In genomic region chr19:33202422-33202821, GRCm38 (mm10) we compare ENCODE assay signal across 19 mouse cellular contexts.
DNase-seq lines count a peak whose midpoint lies in the region; ATAC-seq and TF ChIP-seq lines count a peak whose summit lies in the region.
"Had no signal": no experiment of that assay in that cellular context is flagged by ENCODE, and none has a peak within 500 bp of the region (broad histone marks: within the 10 kb centered on the region; RNA-seq: fewer than 3 reads in every experiment).

No protein-coding gene starts in this region.

- TF ChIP-seq EP300 in stomach, postnatal 0 days (optimal IDR thresholded peaks at IDR 0.05), result no peak

- H3K4me1 ChIP-seq in intestine, postnatal 0 days (replicated peaks; ENCODE audit: control insufficient read depth, insufficient read depth, low read length), result no peaks in the 10 kb centered on the region
- no peaks in the 10 kb centered on the region for H3K4me1 ChIP-seq in intestine, embryonic 16.5 days (ENCODE audit: control insufficient read depth, insufficient read depth, low read length)
- no peaks in the 10 kb centered on the region for H3K4me1 ChIP-seq in lung, embryonic 14.5 days (ENCODE audit: insufficient read depth)
- H3K4me1 ChIP-seq in stomach, postnatal 0 days (replicated peaks; ENCODE audit: control insufficient read depth, insufficient read depth), result no peaks in the 10 kb centered on the region
- H3K4me1 ChIP-seq: forebrain, embryonic 13.5 days; heart, embryonic 12.5 days; hindbrain, embryonic 15.5 days had no signal

- H3K4me2 ChIP-seq in intestine, postnatal 0 days (replicated peaks; ENCODE audit: low read depth), result no peak overlapping the region
- no peak overlapping the region for H3K4me2 ChIP-seq in intestine, embryonic 16.5 days (ENCODE audit: low read depth, low read length)
- no peak overlapping the region for H3K4me2 ChIP-seq in lung, embryonic 14.5 days
- H3K4me2 ChIP-seq in stomach, postnatal 0 days (replicated peaks; ENCODE audit: low read depth), result no peak overlapping the region
- H3K4me2 ChIP-seq: forebrain, embryonic 13.5 days; heart, embryonic 12.5 days; hindbrain, embryonic 15.5 days had no signal

- intact Hi-C loops in gastrocnemius, adult 2 months (cut with DNase I), result no loop called here

- no peak overlapping the region for H3K9ac ChIP-seq in intestine, postnatal 0 days (ENCODE audit: low read depth, low read length)
- H3K9ac ChIP-seq in intestine, embryonic 16.5 days (ENCODE audit: low read depth, low read length), result no peak overlapping the region
- H3K9ac ChIP-seq in lung, embryonic 14.5 days, result no peak overlapping the region
- H3K9ac ChIP-seq in stomach, postnatal 0 days (ENCODE audit: low read length), result no peak overlapping the region
- H3K9ac ChIP-seq: forebrain, embryonic 13.5 days; forebrain, postnatal 0 days; heart, embryonic 12.5 days; hindbrain, embryonic 15.5 days had no signal

- H3K4me3 ChIP-seq in gastrocnemius, adult 2 months, result no peak overlapping the region
- no peak overlapping the region for H3K4me3 ChIP-seq in intestine, postnatal 0 days (ENCODE audit: low read depth, low read length)
- H3K4me3 ChIP-seq in intestine, embryonic 16.5 days (ENCODE audit: low read length), result no peak overlapping the region
- H3K4me3 ChIP-seq in lung, embryonic 14.5 days (ENCODE audit: low read depth, low read length), result no peak overlapping the region
- no peak overlapping the region for H3K4me3 ChIP-seq in stomach, postnatal 0 days (ENCODE audit: low read depth, low read length)
- H3K4me3 ChIP-seq: embryonic facial prominence, embryonic 10.5 days; forebrain, embryonic 13.5 days; heart, embryonic 12.5 days; hindbrain, embryonic 15.5 days had no signal

- no peak for ATAC-seq in intestine, postnatal 0 days
- no peak for ATAC-seq in intestine, embryonic 16.5 days
- ATAC-seq in lung, embryonic 14.5 days (ENCODE audit: insufficient read depth), result no peak
- no peak for ATAC-seq in stomach, postnatal 0 days (ENCODE audit: low FRiP score, low TSS enrichment)
- ATAC-seq: forebrain, embryonic 13.5 days; forebrain, postnatal 0 days had no signal

- peak; percentile 18; the same call in 1 of the 2 replicates for TF ChIP-seq CTCF in gastrocnemius, adult 2 months (IDR thresholded peaks at IDR 0.05)
- peak; percentile 31; the same call in 1 of the 2 replicates for TF ChIP-seq CTCF in intestine, postnatal 0 days (IDR thresholded peaks at IDR 0.05; ENCODE audit: low read depth)
- TF ChIP-seq CTCF in lung, embryonic 14.5 days (IDR thresholded peaks at IDR 0.05; ENCODE audit: low read depth), result 0 out of 2 replicates have a peak, but pooled peaks have one; percentile 23
- peak; percentile 36 for TF ChIP-seq CTCF in stomach, postnatal 0 days (IDR thresholded peaks at IDR 0.05; ENCODE audit: low read depth)

- no peaks in the 10 kb centered on the region for H3K9me3 ChIP-seq in intestine, postnatal 0 days (ENCODE audit: control insufficient read depth)
- H3K9me3 ChIP-seq in intestine, embryonic 16.5 days (ENCODE audit: control insufficient read depth, low read length), result no peaks in the 10 kb centered on the region
- no peaks in the 10 kb centered on the region for H3K9me3 ChIP-seq in lung, embryonic 14.5 days (ENCODE audit: low read depth, low read length)
- H3K9me3 ChIP-seq in stomach, postnatal 0 days (ENCODE audit: control insufficient read depth, low read length), result no peaks in the 10 kb centered on the region
- H3K9me3 ChIP-seq: embryonic facial prominence, embryonic 10.5 days; forebrain, embryonic 13.5 days; heart, embryonic 12.5 days; hindbrain, embryonic 15.5 days had no signal

- H3K27ac ChIP-seq in gastrocnemius, adult 2 months, result no peak overlapping the region
- H3K27ac ChIP-seq in intestine, postnatal 0 days (ENCODE audit: low read depth, low read length), result no peak overlapping the region
- no peak overlapping the region for H3K27ac ChIP-seq in intestine, embryonic 16.5 days (ENCODE audit: low read length)
- no peak overlapping the region for H3K27ac ChIP-seq in lung, embryonic 14.5 days (ENCODE audit: low read depth)
- no peak overlapping the region for H3K27ac ChIP-seq in stomach, postnatal 0 days (replicated peaks)
- H3K27ac ChIP-seq: embryonic facial prominence, embryonic 10.5 days; forebrain, embryonic 13.5 days; hindbrain, embryonic 15.5 days had no signal

- H3K36me3 ChIP-seq in intestine, postnatal 0 days (ENCODE audit: control insufficient read depth, insufficient read depth), result no peaks in the 10 kb centered on the region
- H3K36me3 ChIP-seq in intestine, embryonic 16.5 days (ENCODE audit: control insufficient read depth, insufficient read depth, low read length), result no peaks in the 10 kb centered on the region
- H3K36me3 ChIP-seq in lung, embryonic 14.5 days (ENCODE audit: insufficient read depth), result no peaks in the 10 kb centered on the region
- H3K36me3 ChIP-seq in stomach, postnatal 0 days (ENCODE audit: control insufficient read depth, insufficient read depth, low read length), result no peaks in the 10 kb centered on the region
- H3K36me3 ChIP-seq: embryonic facial prominence, embryonic 10.5 days; heart, embryonic 12.5 days; hindbrain, embryonic 15.5 days had no signal

- 86% methylated on average over 6 of the region's 6 CpGs for WGBS in intestine, postnatal 0 days
- 85% methylated on average over 6 of the region's 6 CpGs for WGBS in intestine, embryonic 16.5 days
- 83% methylated on average over 6 of the region's 6 CpGs for WGBS in lung, embryonic 14.5 days
- WGBS in stomach, postnatal 0 days, result 81% methylated on average over 6 of the region's 6 CpGs

- no peak for DNase-seq in gastrocnemius, adult 2 months
- no peak for DNase-seq in gastrocnemius, adult 18-20 months (ENCODE audit: low spot score)
- DNase-seq in lung, embryonic 14.5 days, result no peak
- no peak for DNase-seq in lung, postnatal 4 days
- DNase-seq in stomach, postnatal 0 days (ENCODE audit: low spot score), result no peak
- DNase-seq: adrenal gland, adult 2 months; adrenal gland, postnatal 25 days; cerebellum, adult 2 months; cerebellum, postnatal 10 days; forebrain, postnatal 0 days; gastrocnemius, postnatal 36 days; heart, adult 11 months; heart, postnatal 36 days had no signal

- no peaks in the 10 kb centered on the region for H3K27me3 ChIP-seq in intestine, postnatal 0 days (replicated peaks; ENCODE audit: control insufficient read depth, insufficient read depth, low read length)
- no peaks in the 10 kb centered on the region for H3K27me3 ChIP-seq in intestine, embryonic 16.5 days (replicated peaks; ENCODE audit: control insufficient read depth, insufficient read depth, low read length)
- H3K27me3 ChIP-seq in lung, embryonic 14.5 days (ENCODE audit: insufficient read depth, low read length), result no peaks in the 10 kb centered on the region
- no peaks in the 10 kb centered on the region for H3K27me3 ChIP-seq in stomach, postnatal 0 days (ENCODE audit: control insufficient read depth, insufficient read depth, low read length)
- H3K27me3 ChIP-seq: forebrain, embryonic 13.5 days; heart, embryonic 12.5 days; hindbrain, embryonic 15.5 days had no signal
